Mouse (Mus musculus) ES-E14 (cell line): ENCODE results near the gene Ppil6.

Experiments used
- HCFC1 ChIP-seq: IDR thresholded peaks from 2 replicates; pipeline ENCODE4 v1.6.1; 2012; ENCODE audit warnings: low read length, inconsistent platforms, borderline replicate concordance; ENCODE audit not compliant: insufficient read depth
- ZC3H11A ChIP-seq: IDR thresholded peaks from 2 replicates; pipeline ENCODE4 v1.6.1; 2012; ENCODE audit warnings: low read depth, mild to moderate bottlenecking, inconsistent platforms, low read length, borderline replicate concordance

- no peak for TF ChIP-seq ZC3H11A
- no peak for TF ChIP-seq HCFC1
Measured at GRCm38 (mm10) chr10:41504996-41505395, 14.8 kb downstream of the Ppil6 start.
